Mouse (Mus musculus) frontal cortex, adult 2 months (tissue): ENCODE results near the gene Ube3b. TPM values are rescaled to one million over a fixed set of nuclear protein-coding genes. Genes with fewer than 3 reads are reported as not detected.

Experiments used
- DNase-seq, 2 experiments: peaks; one replicate each; pipeline ENCODE4 v3.0.0; 2022; ENCODE audit warnings: low spot score in 1 of 2; ENCODE audit errors: extremely low spot score in 1 of 2
- polyA plus RNA-seq: library from polyadenylated mRNA; depleted of rRNA; stranded (reverse); fragments of >200 nt; gene quantifications from 2 replicates; pipeline ENCODE4 v1.2.3, GENCODE M21; 2012

The Ube3b gene
- polyA plus RNA-seq, 1 experiment: 80.8 TPM

DNA sequence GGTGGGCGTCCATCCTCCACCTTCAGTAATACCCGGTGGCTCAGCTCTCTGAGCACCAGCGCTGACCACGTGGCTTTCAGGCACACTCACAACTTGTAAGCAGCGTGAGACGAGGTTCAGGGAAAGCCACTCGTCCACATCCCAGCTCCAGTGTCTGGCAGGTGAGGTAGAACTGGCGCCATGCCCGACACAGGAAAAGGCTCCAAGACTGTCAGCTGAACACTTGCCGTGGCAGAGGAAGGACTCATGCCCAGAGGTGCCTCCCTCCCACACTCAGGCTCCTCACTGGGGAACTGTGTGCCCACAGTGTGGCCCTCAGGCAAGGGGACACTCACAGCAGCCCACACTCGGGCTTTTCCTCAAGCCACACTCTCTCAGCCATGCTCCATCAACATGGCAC lies 7.2 kb upstream of the Ube3b start:
- no peak for DNase-seq

DNA sequence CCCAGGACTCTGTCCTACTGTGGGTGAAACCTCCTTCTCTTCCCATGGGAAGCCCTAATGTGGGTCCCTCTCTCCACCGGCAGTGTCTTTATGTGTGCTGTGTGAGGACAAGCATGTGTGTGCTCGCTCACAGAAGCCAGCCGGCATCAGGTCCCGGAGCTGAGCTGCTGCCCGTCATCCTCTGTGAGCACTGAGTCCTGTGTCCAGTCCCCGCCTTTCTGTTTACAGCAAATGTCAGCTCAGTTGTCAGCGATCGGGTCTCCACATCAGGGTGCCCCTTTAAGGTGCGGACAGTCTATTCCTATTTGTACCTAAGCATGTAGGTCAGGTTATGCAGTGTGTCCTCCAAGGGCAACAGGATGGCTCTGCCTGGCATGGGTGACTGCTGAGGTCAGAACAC lies 6.8 kb upstream of the Ube3b start:
- DNase-seq: no peak

DNA sequence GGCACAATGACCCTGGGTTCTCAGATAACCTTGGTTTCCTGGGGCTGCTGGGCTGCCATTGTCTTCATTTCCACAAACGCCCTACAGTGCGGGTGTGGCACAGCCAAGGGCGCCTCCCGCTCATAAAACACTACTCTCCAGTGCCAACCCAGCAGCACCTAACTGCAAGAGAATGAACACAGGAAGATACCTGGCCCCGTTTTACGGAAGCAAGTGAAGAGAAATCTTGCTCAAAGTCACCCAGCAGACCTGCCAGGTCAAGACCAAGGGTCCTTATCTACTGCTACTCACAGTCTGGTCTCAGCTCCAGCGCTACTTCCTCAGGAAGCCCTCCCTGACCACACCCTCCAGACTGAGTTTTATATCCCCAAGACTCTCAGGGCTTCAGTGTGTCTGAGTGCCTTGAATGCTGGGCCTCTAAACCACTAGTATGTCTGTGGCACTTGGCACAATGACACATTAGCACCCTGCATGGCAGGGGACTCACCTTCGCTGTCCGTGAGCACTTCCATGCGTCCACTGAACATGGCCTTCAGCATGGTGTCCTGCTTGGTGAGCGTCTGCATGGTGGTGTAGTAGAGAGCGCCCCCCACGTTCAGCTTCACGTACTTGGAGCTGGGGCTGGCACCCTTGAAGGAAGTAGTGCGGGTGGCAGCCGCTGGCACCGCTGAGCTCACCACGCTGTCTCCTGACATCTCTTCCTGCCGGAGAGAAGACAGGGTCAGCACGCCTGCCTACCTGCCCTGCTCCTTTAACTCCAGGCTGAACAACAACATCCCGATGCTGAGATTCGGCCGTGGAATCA lies 5.8 kb upstream of the Ube3b start:
- no peak for DNase-seq

DNA sequence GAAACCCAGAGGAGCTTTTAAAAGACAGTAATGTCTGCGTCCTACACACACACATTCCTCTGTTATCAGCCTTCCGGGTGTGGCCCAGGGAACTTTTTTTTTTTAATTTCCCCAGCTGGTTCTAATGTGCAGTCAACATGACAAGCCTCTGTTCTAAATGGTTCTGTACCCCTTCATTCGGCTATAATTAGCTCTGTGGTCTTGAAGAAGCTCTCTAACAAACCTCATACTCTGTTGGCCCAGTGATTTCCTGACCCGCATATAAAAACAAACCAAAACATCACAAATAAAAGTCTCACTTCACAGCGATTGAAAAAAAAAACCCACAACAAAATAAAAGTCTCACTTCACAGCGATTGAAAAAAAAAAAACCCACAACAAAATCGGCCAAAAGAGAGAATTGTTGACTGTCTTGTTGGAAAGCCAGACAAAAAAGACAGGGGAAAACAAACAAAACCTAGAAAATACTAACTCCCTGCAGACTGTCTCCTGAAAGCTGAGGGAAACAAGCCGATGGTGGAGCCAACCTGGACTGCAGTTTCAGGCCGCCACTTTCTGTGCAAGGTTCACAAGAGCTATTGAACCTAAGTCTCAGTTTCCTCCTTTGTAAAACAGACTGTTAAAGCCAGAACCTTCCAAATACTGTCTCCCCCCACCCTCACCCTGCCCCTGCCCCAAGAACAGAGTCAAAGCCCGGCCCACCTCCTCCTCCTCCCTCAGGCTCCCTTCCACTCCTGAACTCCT lies 2.1 kb upstream of the Ube3b start:
- no peak for DNase-seq

DNA sequence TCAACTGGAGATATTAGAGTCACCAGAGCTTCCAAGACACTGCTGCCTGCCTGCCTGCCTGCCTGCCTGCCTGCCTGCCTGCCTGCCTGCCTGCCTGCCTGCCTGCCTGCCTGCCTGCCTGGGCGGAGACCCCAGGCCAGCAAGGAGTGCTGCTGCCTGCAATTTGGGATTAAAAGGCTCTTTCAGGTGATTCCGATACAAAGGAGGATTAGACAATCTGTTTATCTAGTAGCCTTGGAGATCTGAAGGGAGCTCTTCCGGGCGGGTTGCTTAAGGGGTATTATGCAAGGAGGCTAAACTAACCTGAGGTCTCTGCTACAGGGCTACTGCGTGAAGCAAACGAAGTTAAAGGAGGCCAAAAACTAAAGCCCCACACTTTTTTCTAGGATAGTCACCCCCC lies 1.5 kb upstream of the Ube3b start:
- DNase-seq: no peak

DNA sequence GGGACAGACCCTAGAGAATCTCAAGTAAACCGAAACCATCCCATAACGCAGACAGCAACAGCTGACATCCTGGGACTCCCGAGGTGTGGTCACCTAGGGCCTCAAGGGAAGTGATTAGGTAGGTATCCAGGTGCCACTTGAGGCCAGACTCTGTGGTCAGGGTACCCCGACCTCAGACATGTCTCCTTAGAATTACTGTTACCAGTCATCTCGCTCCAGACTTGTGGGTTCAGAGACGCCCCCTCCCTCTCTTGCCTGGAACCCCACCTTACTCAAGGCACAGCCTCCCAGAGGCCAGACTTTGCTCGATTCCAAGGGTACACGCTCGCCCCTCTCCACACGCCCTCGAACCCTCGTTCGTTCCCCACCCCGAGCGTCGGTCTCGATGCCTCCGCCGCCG lies 644 bp upstream of the Ube3b start:
- DNase-seq: no peak

DNA sequence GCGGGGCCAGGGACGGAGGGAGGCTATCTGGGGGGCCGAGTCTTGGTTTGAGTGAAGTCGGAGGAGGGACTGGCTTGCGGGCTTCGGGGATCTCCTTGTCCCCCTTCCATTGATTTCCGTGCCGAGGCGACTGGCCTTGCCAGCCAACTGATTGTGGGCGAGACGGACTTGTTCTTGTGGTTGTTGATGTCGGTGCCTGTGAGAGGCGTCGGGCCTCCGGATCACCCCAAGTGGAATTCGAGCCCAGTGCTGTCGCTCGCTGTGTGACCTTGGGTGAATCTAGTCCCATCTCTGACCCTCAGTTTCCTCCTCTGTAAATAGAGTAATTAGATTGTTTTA lies 575 bp downstream of the Ube3b start:
- DNase-seq: peak in 1 of 2 experiments; percentile 19

DNA sequence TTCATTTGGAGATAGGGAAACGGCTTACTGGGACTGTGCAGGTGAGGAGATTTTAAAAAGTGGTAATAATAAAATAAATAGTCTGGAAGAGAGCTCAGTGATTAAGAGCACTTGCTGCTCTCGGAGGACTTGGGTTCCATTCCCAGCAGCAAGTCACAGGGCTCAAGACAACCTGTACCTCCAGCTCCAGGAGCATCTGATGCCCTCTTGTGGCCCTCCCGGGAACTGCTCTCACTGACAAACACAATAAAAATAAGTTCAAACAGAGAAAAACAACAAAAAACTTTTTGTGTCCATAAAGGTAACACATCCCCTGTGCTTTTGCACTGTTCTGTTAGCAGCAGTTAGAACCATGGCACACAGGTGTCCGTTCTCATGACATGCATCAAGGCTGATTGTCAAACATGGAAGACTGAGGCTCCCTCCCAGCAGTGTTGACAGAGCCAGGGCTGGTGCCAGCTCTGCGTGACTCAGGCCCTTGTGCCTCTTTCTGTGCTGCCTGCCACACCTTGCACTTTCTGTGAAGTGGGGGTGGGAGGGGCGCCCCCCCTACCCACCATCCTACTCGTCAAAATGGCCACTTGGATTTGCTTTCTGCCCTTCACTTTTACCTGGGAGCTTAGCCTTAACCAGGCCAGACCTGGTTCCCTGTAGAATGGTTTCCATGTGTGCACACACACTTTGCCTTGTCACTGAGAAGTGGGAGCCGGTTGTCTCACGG lies 2.9 kb downstream of the Ube3b start:
- DNase-seq: peak in 1 of 2 experiments; percentile 39

DNA sequence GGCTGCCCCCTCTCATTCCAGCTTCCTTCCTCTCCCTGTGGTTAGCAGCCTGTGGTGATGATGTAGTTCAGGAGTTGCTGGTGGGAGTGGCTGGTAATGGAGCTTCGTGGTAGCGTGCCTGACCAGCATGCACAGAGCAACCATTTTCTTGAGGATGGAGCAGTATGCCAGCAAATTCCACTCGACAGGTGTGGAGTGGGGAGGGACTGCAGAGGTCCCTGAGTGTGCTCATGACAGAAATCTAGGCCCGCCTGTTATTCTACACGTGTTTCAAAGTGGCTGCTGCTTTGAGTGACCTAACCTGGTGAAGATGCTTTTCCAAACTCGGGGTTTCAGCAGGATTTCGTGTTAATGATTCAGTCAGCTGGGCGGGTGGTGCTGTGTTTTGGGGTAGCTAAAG lies 4.0 kb downstream of the Ube3b start:
- no peak for DNase-seq

DNA sequence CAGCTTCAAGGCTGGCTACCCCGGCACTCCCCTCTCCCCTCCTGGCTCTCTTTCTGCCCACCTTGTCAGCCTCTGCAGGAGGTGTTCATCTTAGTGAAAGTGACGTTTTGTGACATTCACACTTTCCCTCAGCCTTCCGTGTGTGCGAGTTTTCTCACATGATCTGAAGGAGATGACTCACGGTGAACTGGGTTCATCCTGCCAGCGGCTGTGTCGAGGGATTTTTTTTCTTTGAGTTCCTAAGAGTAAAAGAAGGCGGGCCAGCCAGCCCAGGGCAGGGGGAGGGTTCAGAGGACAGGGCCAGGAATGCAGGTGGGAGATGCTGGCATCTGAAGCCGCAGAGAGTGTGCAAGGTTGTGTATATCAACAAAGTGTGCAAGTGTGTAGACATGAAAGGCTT lies 12.8 kb downstream of the Ube3b start:
- DNase-seq: peak in 1 of 2 experiments; percentile 55

DNA sequence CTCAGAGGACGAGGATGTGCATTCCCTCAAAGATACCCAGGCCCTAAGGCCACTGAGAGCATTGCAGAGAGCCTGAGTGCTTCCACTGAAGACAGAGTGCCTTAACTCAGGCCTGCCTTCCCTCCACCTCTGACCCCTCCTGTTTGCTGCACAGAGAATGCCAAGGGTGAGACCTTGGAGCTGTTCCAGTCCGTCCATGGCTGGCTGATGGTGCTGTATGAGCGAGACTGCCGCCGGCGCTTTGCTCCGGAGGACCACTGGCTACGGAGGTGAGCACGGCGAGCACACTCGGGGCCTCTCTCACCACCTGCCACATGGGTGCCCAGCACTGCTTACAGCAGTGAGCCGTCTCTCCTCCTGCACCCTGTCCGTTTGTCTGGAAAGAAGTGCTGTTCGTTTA lies 26.2 kb downstream of the Ube3b start:
- DNase-seq: no peak

DNA sequence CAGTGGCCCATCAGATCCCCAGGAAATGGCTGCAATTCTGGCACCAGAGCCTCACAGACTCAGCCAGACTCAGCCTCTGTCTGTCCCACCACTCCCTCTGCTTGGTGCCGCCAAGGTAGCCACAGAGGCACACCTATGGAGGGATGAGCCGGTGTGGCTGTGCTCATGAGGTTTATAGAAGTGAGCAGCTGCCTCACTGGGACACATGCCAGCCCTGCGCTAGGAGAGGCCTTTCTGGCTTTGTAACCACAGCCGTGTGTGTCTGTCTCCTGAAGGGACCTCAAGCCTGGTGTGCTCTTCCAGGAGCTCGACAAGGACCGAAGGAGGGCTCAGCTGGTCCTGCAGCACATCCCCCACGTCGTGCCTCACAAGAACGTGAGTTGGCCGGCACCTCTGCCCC lies 26.9 kb downstream of the Ube3b start:
- no peak for DNase-seq

DNA sequence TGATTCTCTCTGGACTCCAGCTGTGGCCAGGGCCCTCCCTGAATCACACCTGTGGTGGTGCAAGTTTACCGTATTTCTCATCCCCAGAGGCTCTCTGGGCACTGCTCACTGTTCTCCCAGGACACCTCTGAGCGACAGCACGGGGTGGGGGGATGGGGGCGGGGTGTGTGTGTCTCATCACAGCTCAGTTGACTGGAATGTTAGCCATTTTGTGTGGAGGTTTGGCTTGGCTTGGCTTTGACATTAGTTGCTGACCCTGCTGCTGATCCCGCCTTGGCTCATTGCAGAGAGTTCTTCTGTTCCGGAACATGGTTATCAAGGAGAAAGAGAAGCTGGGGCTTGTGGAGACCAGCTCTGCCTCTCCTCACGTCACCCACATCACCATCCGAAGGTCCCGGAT lies 27.4 kb downstream of the Ube3b start:
- no peak for DNase-seq

DNA sequence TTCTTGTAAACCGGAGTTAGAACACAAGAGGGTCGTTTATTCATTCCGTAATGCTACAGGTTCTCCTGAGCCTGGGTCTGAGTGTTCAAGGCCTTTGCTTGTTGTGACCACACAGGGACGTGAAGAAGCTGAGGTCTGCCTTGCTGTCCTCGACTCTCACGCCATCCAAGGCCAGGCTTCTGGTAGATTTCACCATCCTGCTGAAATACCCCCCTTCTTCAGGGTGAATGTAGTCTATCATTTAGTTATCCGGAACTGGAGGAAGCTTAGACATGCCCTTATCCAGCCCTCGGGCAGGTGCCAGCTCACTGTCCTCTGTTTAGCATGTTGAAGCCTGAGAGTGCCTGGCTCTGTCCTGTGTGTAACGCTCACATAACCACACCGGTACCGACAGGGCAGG lies 28.4 kb downstream of the Ube3b start:
- DNase-seq: no peak

DNA sequence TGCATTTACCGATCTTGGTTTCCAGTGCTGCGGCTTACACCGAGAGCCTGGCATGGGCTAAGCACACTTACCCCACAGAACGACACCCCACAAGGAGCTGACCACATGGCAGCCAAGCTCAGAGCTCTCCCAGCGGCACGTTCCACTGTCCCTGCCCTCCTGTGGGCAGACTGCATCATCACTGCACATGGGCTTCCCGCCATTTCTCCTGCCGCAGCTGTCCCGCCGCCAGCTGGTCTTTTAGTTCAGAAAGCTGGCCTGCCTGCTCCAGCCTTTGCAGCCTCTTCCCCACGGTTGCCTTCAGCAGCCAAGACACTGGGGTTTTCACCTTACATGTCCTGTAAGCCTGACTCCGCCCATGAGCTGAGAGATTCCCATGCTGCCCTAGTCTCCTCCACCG lies 30.0 kb downstream of the Ube3b start:
- no peak for DNase-seq

DNA sequence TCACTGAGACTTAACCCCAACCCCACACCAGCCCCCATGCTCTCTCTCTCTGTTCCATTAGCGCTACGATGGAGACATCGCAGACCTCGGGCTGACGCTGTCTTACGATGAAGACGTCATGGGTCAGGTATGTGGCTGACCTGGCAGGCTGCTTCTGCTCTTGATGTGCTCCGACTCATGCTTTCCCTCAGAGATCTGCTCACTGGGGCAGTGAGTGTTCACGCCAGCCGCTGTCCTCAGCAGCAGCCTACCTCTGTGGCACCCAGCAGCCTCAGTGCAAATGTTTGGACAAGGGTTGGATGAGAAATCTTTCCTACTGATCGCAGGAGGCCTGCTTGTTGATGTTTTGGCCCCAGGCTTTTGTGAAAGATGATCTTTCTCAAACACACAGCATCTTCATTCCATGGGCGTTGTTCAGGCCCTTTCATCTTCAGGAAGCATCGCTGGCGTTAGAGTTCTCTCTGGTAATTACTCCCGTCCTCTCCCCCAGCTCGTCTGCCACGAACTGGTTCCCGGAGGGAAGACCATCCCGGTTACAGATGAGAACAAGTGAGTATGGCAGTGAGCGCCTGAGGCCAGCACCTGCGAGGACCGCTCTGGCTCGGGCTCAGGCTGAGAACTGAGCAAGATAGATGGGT lies 32.1 kb downstream of the Ube3b start:
- DNase-seq: no peak

DNA sequence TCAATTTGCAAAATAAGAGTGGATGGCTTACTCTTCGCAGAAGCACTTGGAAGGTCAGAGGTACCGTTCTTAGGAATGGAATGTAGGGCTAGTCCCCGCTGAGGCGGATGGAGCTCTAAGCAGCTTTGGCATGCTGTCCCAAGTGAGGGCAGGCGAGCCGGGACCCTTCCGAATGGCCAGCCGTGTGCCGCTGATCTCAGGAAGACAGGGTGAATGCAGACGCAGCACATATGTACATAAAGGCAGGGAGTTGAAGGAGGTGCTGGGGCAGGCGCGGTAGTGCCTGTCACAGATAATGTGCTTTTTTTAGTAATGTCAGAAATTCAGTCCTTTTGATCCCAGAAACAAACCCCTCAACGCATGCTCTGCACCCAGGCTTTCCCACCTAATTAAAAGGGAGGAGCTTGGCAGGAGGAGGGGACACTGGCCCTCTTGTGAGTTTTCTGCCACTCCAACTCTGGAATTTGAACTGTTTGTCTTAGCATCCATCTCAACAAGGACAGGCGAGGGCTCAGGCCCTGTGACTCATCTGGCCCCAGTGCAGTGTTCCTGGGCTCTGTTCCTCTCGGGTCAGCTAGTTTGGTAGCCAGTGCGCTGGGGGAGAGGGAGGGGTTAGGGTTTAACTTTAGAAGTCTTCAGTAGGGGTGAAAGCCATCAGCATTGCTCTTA lies 32.8 kb downstream of the Ube3b start:
- no peak for DNase-seq

DNA sequence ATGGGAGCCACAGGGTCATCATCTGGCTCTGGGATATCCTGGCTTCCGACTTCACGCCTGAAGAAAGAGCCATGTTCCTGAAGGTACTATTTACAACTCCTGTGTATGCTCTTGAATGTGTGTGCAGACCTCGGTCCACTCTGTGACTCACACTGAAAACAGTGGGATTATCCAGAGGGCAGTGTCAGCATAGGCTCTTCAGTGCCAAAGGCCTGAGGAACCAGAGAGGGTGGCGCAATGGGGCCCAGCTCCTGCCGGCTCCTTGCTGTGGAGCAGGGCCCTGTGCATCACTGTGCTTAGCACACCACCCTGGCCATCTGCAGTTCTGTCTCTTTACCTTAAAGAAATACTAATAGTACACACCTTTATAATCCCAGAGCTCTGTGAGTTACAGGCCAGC lies 35.2 kb downstream of the Ube3b start:
- no peak for DNase-seq

DNA sequence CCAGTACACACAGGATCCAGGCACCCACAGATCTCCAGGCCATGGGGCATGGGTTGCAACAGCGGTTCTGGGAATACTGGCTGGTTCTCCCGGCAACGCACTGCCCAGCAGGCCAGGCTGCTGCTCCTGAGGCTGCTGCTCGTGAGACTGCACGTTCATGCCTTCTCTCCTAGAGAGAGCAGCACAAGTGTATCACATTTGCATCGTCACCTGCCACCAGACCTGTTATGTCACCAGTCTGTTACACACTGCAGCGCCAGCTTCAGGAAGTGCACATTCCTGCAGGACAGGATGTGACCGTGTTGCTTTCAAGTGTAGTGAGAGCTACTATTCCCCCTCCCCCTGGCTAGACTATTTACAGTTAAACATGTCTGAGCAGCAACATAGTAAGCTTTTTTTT lies 36.4 kb downstream of the Ube3b start:
- no peak for DNase-seq

DNA sequence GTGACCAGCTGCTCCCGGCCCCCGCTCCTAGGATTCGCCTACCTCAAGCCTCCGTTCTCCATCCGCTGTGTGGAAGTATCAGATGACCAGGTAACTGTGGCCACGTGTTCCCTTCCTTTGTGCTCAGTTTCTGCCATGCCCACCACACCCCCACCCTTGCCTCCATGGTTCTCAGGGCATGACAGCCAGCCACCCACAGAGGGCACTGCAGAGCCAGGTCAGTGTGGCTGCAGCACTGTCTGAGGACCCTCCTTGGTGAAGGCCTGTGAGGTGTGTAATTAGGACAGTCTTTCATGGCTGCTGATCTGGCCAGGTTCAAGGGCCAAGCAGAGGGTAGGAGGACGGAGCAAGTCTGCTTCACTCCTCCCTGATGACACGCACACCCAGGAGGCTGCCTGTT lies 38.1 kb downstream of the Ube3b start:
- no peak for DNase-seq
